Mouse (Mus musculus): Measurements from ENCODE around the gene Atp4a. TPM values are rescaled to one million over a fixed set of nuclear protein-coding genes. Genes with fewer than 3 reads are reported as not detected.

Atp4a gene
- 0.20 TPM in 1 of 2 replicates, not detected in the other for polyA plus RNA-seq (2012; ENCODE audit: low replicate concordance)

GRCm38 (mm10) chr7:30711942-30712341 is at the start of gene Atp4a:
Atp4a (plus strand) TSS chr7:30712209.

GRCm38 (mm10) chr7:30664529-30665200 is 47.3 kb upstream of the Atp4a start, which contains the start of gene Haus5:
Haus5 (minus strand) TSS chr7:30664994.

GRCm38 (mm10) chr7:30671480-30671879 is 40.5 kb upstream of the Atp4a start, which contains the start of gene Pmis2:
Pmis2 (minus strand) TSS chr7:30671605.

GRCm38 (mm10) chr7:30698589-30698988 is 13.4 kb upstream of the Atp4a start, which contains the start of gene 2200002J24Rik:
2200002J24Rik (plus strand) TSS chr7:30698926.

GRCm38 (mm10) chr7:30729396-30730063 is 17.5 kb downstream of the Atp4a start, which contains the start of gene Tmem147:
Tmem147 (minus strand) TSS chr7:30729540.

GRCm38 (mm10) chr7:30743617-30744016 is 31.6 kb downstream of the Atp4a start, which contains the start of gene Gapdhs:
Gapdhs (minus strand) TSS chr7:30743681.

GRCm38 (mm10) chr7:30751086-30751669 is 39.2 kb downstream of the Atp4a start, which contains the start of gene Sbsn:
Sbsn (plus strand) TSS chr7:30751471.

GRCm38 (mm10) chr7:30763456-30763855 is 51.4 kb downstream of the Atp4a start, which contains the start of gene Dmkn:
Dmkn (plus strand) TSS chr7:30763756.

Other genes with a start within 250 kb of the Atp4a start
- gene Prodh2, start 218.6 kb upstream of the Atp4a start, polyA plus RNA-seq (2012; ENCODE audit: low replicate concordance) = 0.13 TPM in 1 of 2 replicates, not detected in the other
- 121 and 163 TPM in 2 replicates for gene Arhgap33, start 177.1 kb upstream of the Atp4a start, polyA plus RNA-seq (2012; ENCODE audit: low replicate concordance)
- 22.9 and 50.6 TPM in 2 replicates for gene Hspb6, start 160.0 kb upstream of the Atp4a start, polyA plus RNA-seq (2012; ENCODE audit: low replicate concordance)
- 29.4 and 49.1 TPM in 2 replicates for gene Proser3, start 159.9 kb upstream of the Atp4a start, polyA plus RNA-seq (2012; ENCODE audit: low replicate concordance)
- 59.6 and 64.2 TPM in 2 replicates for gene Lin37, start 152.4 kb upstream of the Atp4a start, polyA plus RNA-seq (2012; ENCODE audit: low replicate concordance)
- 12.7 and 61.9 TPM in 2 replicates for gene U2af1l4, start 148.9 kb upstream of the Atp4a start, polyA plus RNA-seq (2012; ENCODE audit: low replicate concordance)
- gene Gm49396, start 148.9 kb upstream of the Atp4a start, polyA plus RNA-seq (2012; ENCODE audit: low replicate concordance) = 1.2 and 1.6 TPM in 2 replicates
- gene Psenen, start 148.6 kb upstream of the Atp4a start, polyA plus RNA-seq (2012; ENCODE audit: low replicate concordance) = 17.5 and 44.6 TPM in 2 replicates
- 8.1 and 20.3 TPM in 2 replicates for gene Igflr1, start 146.8 kb upstream of the Atp4a start, polyA plus RNA-seq (2012; ENCODE audit: low replicate concordance)
- gene Kmt2b, start 123.5 kb upstream of the Atp4a start, polyA plus RNA-seq (2012; ENCODE audit: low replicate concordance) = 143 and 153 TPM in 2 replicates
- gene Zbtb32, start 113.3 kb upstream of the Atp4a start, polyA plus RNA-seq (2012; ENCODE audit: low replicate concordance) = 133 and 177 TPM in 2 replicates
- 1.3 TPM in 1 of 2 replicates, not detected in the other for gene Upk1a, start 99.4 kb upstream of the Atp4a start, polyA plus RNA-seq (2012; ENCODE audit: low replicate concordance)
- gene Cox6b1, start 86.1 kb upstream of the Atp4a start, polyA plus RNA-seq (2012; ENCODE audit: low replicate concordance) = 47.1 and 83.9 TPM in 2 replicates
- 0.35 TPM in 1 of 2 replicates, not detected in the other for gene Etv2, start 76.4 kb upstream of the Atp4a start, polyA plus RNA-seq (2012; ENCODE audit: low replicate concordance)
- 329 and 344 TPM in 2 replicates for gene Rbm42, start 61.9 kb upstream of the Atp4a start, polyA plus RNA-seq (2012; ENCODE audit: low replicate concordance)
- 7.2 and 44.1 TPM in 2 replicates for gene Haus5, start 47.2 kb upstream of the Atp4a start, polyA plus RNA-seq (2012; ENCODE audit: low replicate concordance)
- gene Pmis2, start 40.6 kb upstream of the Atp4a start, polyA plus RNA-seq (2012; ENCODE audit: low replicate concordance) = not detected in 2 replicates
- gene 2200002J24Rik, start 13.3 kb upstream of the Atp4a start, polyA plus RNA-seq (2012; ENCODE audit: low replicate concordance) = not detected in 2 replicates
- gene Tmem147, start 17.3 kb downstream of the Atp4a start, polyA plus RNA-seq (2012; ENCODE audit: low replicate concordance) = 134 and 143 TPM in 2 replicates
- not detected in 2 replicates for gene Gapdhs, start 31.5 kb downstream of the Atp4a start, polyA plus RNA-seq (2012; ENCODE audit: low replicate concordance)
- gene Sbsn, start 39.3 kb downstream of the Atp4a start, polyA plus RNA-seq (2012; ENCODE audit: low replicate concordance) = 0.48 TPM in 1 of 2 replicates, not detected in the other
- not detected in 2 replicates for gene Dmkn, start 51.5 kb downstream of the Atp4a start, polyA plus RNA-seq (2012; ENCODE audit: low replicate concordance)
- not detected in 2 replicates for gene Krtdap, start 75.7 kb downstream of the Atp4a start, polyA plus RNA-seq (2012; ENCODE audit: low replicate concordance)
- gene Ffar2, start 111.6 kb downstream of the Atp4a start, polyA plus RNA-seq (2012; ENCODE audit: low replicate concordance) = 0.46 and 5.5 TPM in 2 replicates
- gene Ffar3, start 144.0 kb downstream of the Atp4a start, polyA plus RNA-seq (2012; ENCODE audit: low replicate concordance) = not detected in 2 replicates
- 3.9 and 5.1 TPM in 2 replicates for gene Ffar1, start 149.4 kb downstream of the Atp4a start, polyA plus RNA-seq (2012; ENCODE audit: low replicate concordance)
- gene Cd22, start 168.1 kb downstream of the Atp4a start, polyA plus RNA-seq (2012; ENCODE audit: low replicate concordance) = 11.3 and 33.3 TPM in 2 replicates
- 0.84 and 1.1 TPM in 2 replicates for gene Mag, start 202.7 kb downstream of the Atp4a start, polyA plus RNA-seq (2012; ENCODE audit: low replicate concordance)
- gene Hamp2, start 212.5 kb downstream of the Atp4a start, polyA plus RNA-seq (2012; ENCODE audit: low replicate concordance) = not detected in 2 replicates
- gene Hamp, start 231.8 kb downstream of the Atp4a start, polyA plus RNA-seq (2012; ENCODE audit: low replicate concordance) = not detected in 2 replicates
- gene Usf2, start 244.6 kb downstream of the Atp4a start, polyA plus RNA-seq (2012; ENCODE audit: low replicate concordance) = 142 TPM in 2 replicates

Measured in leukemia stem cell, adult 10-12 weeks (primary cell).